Mouse (Mus musculus): ENCODE data around the gene Nol3. TPM values are rescaled to one million over a fixed set of nuclear protein-coding genes. Genes with fewer than 3 reads are reported as not detected.
A peak's percentile ranks its signal among the peaks of the same experiment; 100 is the strongest.

Gene Nol3
- total and polyA plus RNA-seq, 3 experiments: 0.63 to 0.89 TPM; not detected in 1

GRCm38 (mm10) chr8:105311718-105312117 lies 35.8 kb downstream of the Nol3 start (continued):
- TF ChIP-seq TAL1 (IDR thresholded peaks at IDR 0.05; ENCODE audit: low read length) (peak; percentile 72), USF1 (IDR thresholded peaks at IDR 0.05; ENCODE audit: low read depth, low read length) (no peak), TCF12 (IDR thresholded peaks at IDR 0.05; ENCODE audit: low read depth, low read length) (peak; percentile 61; the same call in 1 of the 2 replicates), BHLHE40 (IDR thresholded peaks at IDR 0.05; ENCODE audit: borderline replicate concordance, low read depth, low read length) (no peak), NELFE (IDR thresholded peaks at IDR 0.05; ENCODE audit: low read depth, low read length) (no peak), HCFC1 (IDR thresholded peaks at IDR 0.05; ENCODE audit: low read depth, low read length) (no peak), MYC (IDR thresholded peaks at IDR 0.05; ENCODE audit: low read depth, low read length) (no peak), ZKSCAN1 (IDR thresholded peaks at IDR 0.05; ENCODE audit: low read depth, low read length) (no peak), RCOR1 (IDR thresholded peaks at IDR 0.05; ENCODE audit: low read depth, low read length) (no peak; the same call in 1 of the 2 replicates), USF2 (IDR thresholded peaks at IDR 0.05; ENCODE audit: borderline replicate concordance in 1 of 2, insufficient read depth in 1 of 2, low read depth in 1 of 2, low read length in 2 of 2) (no peak), MAZ (IDR thresholded peaks at IDR 0.05; ENCODE audit: low read depth, low read length) (no peak), POLR2AphosphoS5 (IDR thresholded peaks at IDR 0.05; ENCODE audit: borderline replicate concordance, low read depth, low read length) (no peak)

GRCm38 (mm10) chr8:105312891-105313481 lies 37.0 kb downstream of the Nol3 start:
- no peaks in the 10 kb centered on the region for H3K79me2 ChIP-seq (ENCODE audit: control insufficient read depth, insufficient read depth, low read length, poor library complexity)
- H3K9me3 ChIP-seq (replicated peaks; ENCODE audit: insufficient read depth, low read length): no peaks in the 10 kb centered on the region
- H3K27ac ChIP-seq (ENCODE audit: control insufficient read depth, low read depth, low read length): peak overlapping the region; percentile 26; the same call in 1 of the 2 replicates
- no peaks in the 10 kb centered on the region for H3K27me3 ChIP-seq (ENCODE audit: control insufficient read depth in 1 of 2, insufficient read depth in 2 of 2, low read length in 2 of 2)
- peaks cover 22 to 28% of the 10 kb centered on the region in 2 experiments for H3K4me1 ChIP-seq (ENCODE audit: control insufficient read depth in 1 of 2, insufficient read depth in 2 of 2, low read length in 2 of 2)
- H3K9ac ChIP-seq (ENCODE audit: control insufficient read depth, low read depth, low read length, poor library complexity, severe bottlenecking): peak overlapping the region; percentile 12; the same call in 1 of the 2 replicates
- no peak overlapping the region for H3K4me3 ChIP-seq (ENCODE audit: control insufficient read depth in 1 of 2, insufficient read depth in 1 of 2, low read depth in 2 of 2, low read length in 2 of 2)
- TF ChIP-seq TAL1 (IDR thresholded peaks at IDR 0.05; ENCODE audit: low read length) (peak; percentile 59), EP300 (IDR thresholded peaks at IDR 0.05; ENCODE audit: low read depth in 1 of 2, low read length in 2 of 2) (peak; percentile 60 to 80), MXI1 (IDR thresholded peaks at IDR 0.05; ENCODE audit: low read depth, low read length) (peak; percentile 19; the same call in 1 of the 2 replicates), ZMIZ1 (IDR thresholded peaks at IDR 0.05; ENCODE audit: low read depth, low read length) (no peak), SIN3A (IDR thresholded peaks at IDR 0.05; ENCODE audit: low read length) (peak; percentile 47), GATA1 (IDR thresholded peaks at IDR 0.05; ENCODE audit: low read depth, low read length) (peak; percentile 58; the same call in 1 of the 2 replicates), MAZ (IDR thresholded peaks at IDR 0.05; ENCODE audit: low read depth, low read length) (0 out of 2 replicates have a peak, but pooled peaks have one; percentile 30), MEF2A (IDR thresholded peaks at IDR 0.05; ENCODE audit: extremely low read depth, insufficient replicate concordance, low read depth, low read length, poor library complexity, severe bottlenecking) (no peak), ZKSCAN1 (IDR thresholded peaks at IDR 0.05; ENCODE audit: low read depth, low read length) (no peak), E2F4 (IDR thresholded peaks at IDR 0.05; ENCODE audit: borderline replicate concordance, low read depth, low read length) (no peak), GABPA (IDR thresholded peaks at IDR 0.05; ENCODE audit: low read depth, low read length) (no peak), TBP (IDR thresholded peaks at IDR 0.05; ENCODE audit: low read depth, low read length) (no peak), ETS1 (IDR thresholded peaks at IDR 0.05; ENCODE audit: low read depth, low read length) (peak; percentile 90), CHD2 (IDR thresholded peaks at IDR 0.05; ENCODE audit: low read length) (no peak), RCOR1 (IDR thresholded peaks at IDR 0.05; ENCODE audit: low read depth, low read length) (peak; percentile 17; the same call in 1 of the 2 replicates), USF2 (IDR thresholded peaks at IDR 0.05; ENCODE audit: borderline replicate concordance in 1 of 2, insufficient read depth in 1 of 2, low read depth in 1 of 2, low read length in 2 of 2) (no peak), TCF12 (IDR thresholded peaks at IDR 0.05; ENCODE audit: low read depth, low read length) (peak; percentile 91), JUND (IDR thresholded peaks at IDR 0.05; ENCODE audit: low read depth, low read length) (no peak), ELF1 (IDR thresholded peaks at IDR 0.05; ENCODE audit: low read depth, low read length) (no peak), CHD1 (IDR thresholded peaks at IDR 0.05; ENCODE audit: low read depth, low read length) (no peak)
- peak; percentile 70 for DNase-seq (ENCODE audit: low read depth, low spot score)
- peaks cover 0 to 24% of the 10 kb centered on the region in 2 experiments; a peak in 2 of 4 replicates for H3K36me3 ChIP-seq (ENCODE audit: control insufficient read depth in 1 of 2, insufficient read depth in 2 of 2, low read length in 2 of 2)
